Mouse (Mus musculus) kidney, postnatal 0 days (tissue): ENCODE results near the gene Barhl1. TPM values are rescaled to one million over a fixed set of nuclear protein-coding genes. Genes with fewer than 3 reads are reported as not detected.

Source experiments
- ATAC-seq: fragments of 200-750 bp; cut with Nextera tagmentation; replicated peaks from 2 replicates; pipeline ENCODE4 v1.8.0; 2017; ENCODE audit warnings: low read depth, moderate number of reproducible peaks, moderate TSS enrichment, moderate library complexity; ENCODE audit not compliant: low FRiP score
- DNase-seq: peaks from one replicate; pipeline ENCODE4 v3.0.0-alpha.2; 2016; ENCODE audit warnings: low spot score
- H3K27ac ChIP-seq: fragments of 300-500 bp; sonication (generic); 2 replicates; pipeline ENCODE4 v1.5.1; 2014; ENCODE audit warnings: mild to moderate bottlenecking
- H3K27me3 ChIP-seq: fragments of 300-500 bp; sonication (generic); 2 replicates; pipeline ENCODE4 v1.6.1; 2014; ENCODE audit warnings: low read length, mixed read lengths; ENCODE audit not compliant: insufficient read depth
- H3K36me3 ChIP-seq: fragments of 300-500 bp; sonication (generic); 2 replicates; pipeline ENCODE4 v1.6.1; 2014; ENCODE audit warnings: low read length, mixed read lengths; ENCODE audit not compliant: insufficient read depth
- H3K4me1 ChIP-seq: fragments of 300-500 bp; sonication (generic); replicated peaks from 2 replicates; pipeline ENCODE4 v1.6.1; 2014; ENCODE audit warnings: antibody characterized with exemption, low read length, mixed read lengths; ENCODE audit not compliant: insufficient read depth
- H3K4me2 ChIP-seq: fragments of 300-500 bp; sonication (generic); 2 replicates; pipeline ENCODE4 v1.6.1; 2014; ENCODE audit warnings: mild to moderate bottlenecking, low read length, moderate library complexity, mixed read lengths
- H3K4me3 ChIP-seq: fragments of 300-500 bp; sonication (generic); replicated peaks from 2 replicates; pipeline ENCODE4 v1.5.1; 2014; ENCODE audit warnings: low read depth, low read length
- H3K9ac ChIP-seq: fragments of 300-500 bp; sonication (generic); 2 replicates; pipeline ENCODE4 v1.6.1; 2014; ENCODE audit warnings: low read depth, low read length
- H3K9me3 ChIP-seq: fragments of 300-500 bp; sonication (generic); replicated peaks from 2 replicates; pipeline ENCODE4 v1.6.1; 2016; ENCODE audit warnings: low read length, inconsistent platforms, mixed read lengths
- CTCF ChIP-seq: IDR thresholded peaks from 2 replicates; pipeline ENCODE4 v1.5.1; 2016; ENCODE audit warnings: antibody characterized with exemption, low read depth, mild to moderate bottlenecking, moderate library complexity
- WGBS: fragments of 180-500 bp; shearing (Covaris S2); extraction: QIAGEN DNeasy Blood & Tissue Kit; methylation state at CpG from one replicate; pipeline ENCODE4 v1.1.7; 2014; 5-methylcytosine and 5-hydroxymethylcytosine counted together
- polyA plus RNA-seq: library from polyadenylated mRNA; unstranded; fragments of >200 nt; fragmentation: Nextera tagmentation; extraction: Ambion mirVana; gene quantifications from 2 replicates; pipeline ENCODE4 v1.2.1, GENCODE M21; 2015

The Barhl1 gene
- polyA plus RNA-seq, 1 experiment from 2014 or later: not detected

- no peak for ATAC-seq
- peaks cover 22% of the 10 kb centered on the region for H3K27me3 ChIP-seq
- WGBS: 91% methylated on average over 3 of the region's 3 CpGs
Observed at GRCm38 (mm10) chr2:28946312-28946711, 29.8 kb upstream of the Barhl1 start.

DNA sequence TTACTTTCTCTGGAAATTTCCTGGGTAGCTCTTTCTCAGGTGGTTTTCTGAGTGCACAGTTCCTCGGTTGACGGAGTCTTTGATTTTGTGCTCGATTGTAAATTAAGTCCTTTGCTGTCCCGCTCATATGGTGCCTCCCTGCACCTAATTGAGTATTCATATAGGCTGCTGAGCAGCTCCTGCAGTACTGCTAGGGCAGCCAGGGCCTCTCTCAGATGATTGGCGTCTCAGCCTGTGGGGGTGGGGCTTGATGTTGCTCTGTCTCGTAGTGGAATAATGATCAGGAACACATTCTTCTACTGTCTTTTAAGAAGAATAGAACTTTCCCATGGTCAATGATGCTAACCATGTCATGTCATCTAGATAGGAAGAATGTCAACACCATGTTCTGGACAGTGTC is 28.9 kb upstream of the Barhl1 start:
- TF ChIP-seq CTCF: no peak

More at GRCm38 (mm10) chr2:28946312-28946711, 29.8 kb upstream of the Barhl1 start:
- H3K4me3 ChIP-seq: no peak overlapping the region
- no peaks in the 10 kb centered on the region for H3K4me1 ChIP-seq
- no peak for DNase-seq
- no peaks in the 10 kb centered on the region for H3K9me3 ChIP-seq
- no peak overlapping the region for H3K9ac ChIP-seq
- H3K36me3 ChIP-seq: no peaks in the 10 kb centered on the region
- no peak overlapping the region for H3K4me2 ChIP-seq
- no peak overlapping the region for H3K27ac ChIP-seq
- TF ChIP-seq CTCF: no peak

GRCm38 (mm10) chr2:28943666-28944516 is 27.4 kb upstream of the Barhl1 start:
- DNase-seq: peak; percentile 67
- Histone ChIP-seq H3K4me3 (no peak overlapping the region), H3K27ac (no peak overlapping the region), H3K36me3 (no peaks in the 10 kb centered on the region), H3K9me3 (no peaks in the 10 kb centered on the region), H3K9ac (no peak overlapping the region), H3K4me1 (no peaks in the 10 kb centered on the region), H3K4me2 (peak overlapping the region; percentile 10; the same call in 1 of the 2 replicates), H3K27me3 (peaks cover 36% of the 10 kb centered on the region)
- no peak for TF ChIP-seq CTCF
- WGBS: 15% methylated on average over 30 of the region's 30 CpGs
- ATAC-seq: no peak

More for the DNA sequence above, 28.9 kb upstream of the Barhl1 start:
- H3K9ac ChIP-seq: no peak overlapping the region
- no peak overlapping the region for H3K27ac ChIP-seq
- peaks cover 26% of the 10 kb centered on the region for H3K27me3 ChIP-seq
- no peak overlapping the region for H3K4me2 ChIP-seq
- 43% methylated on average over 6 of the region's 6 CpGs for WGBS
- ATAC-seq (no peak), DNase-seq (no peak)
- H3K4me3 ChIP-seq: no peak overlapping the region
- H3K36me3 ChIP-seq: no peaks in the 10 kb centered on the region
- H3K9me3 ChIP-seq: no peaks in the 10 kb centered on the region
- H3K4me1 ChIP-seq: no peaks in the 10 kb centered on the region

GRCm38 (mm10) chr2:28938997-28939396 is 22.5 kb upstream of the Barhl1 start:
- WGBS: 73% methylated on average over 7 of the region's 7 CpGs
- ATAC-seq: no peak
- peaks cover 18% of the 10 kb centered on the region for H3K27me3 ChIP-seq

GRCm38 (mm10) chr2:28930571-28930970 is 14.1 kb upstream of the Barhl1 start:
- H3K9me3 ChIP-seq: no peaks in the 10 kb centered on the region
- DNase-seq (no peak), ATAC-seq (no peak)
- H3K4me1 ChIP-seq: no peaks in the 10 kb centered on the region
- no peak overlapping the region for H3K4me2 ChIP-seq
- TF ChIP-seq CTCF: peak; percentile 39
- no peak overlapping the region for H3K9ac ChIP-seq
- H3K27ac ChIP-seq: no peak overlapping the region
- H3K27me3 ChIP-seq: 0 out of 2 replicates have a peak, but pooled peaks cover 3% of the 10 kb centered on the region
- 88% methylated on average over 3 of the region's 3 CpGs for WGBS
- no peaks in the 10 kb centered on the region for H3K36me3 ChIP-seq
- H3K4me3 ChIP-seq: no peak overlapping the region

More at GRCm38 (mm10) chr2:28938997-28939396, 22.5 kb upstream of the Barhl1 start:
- Histone ChIP-seq H3K4me3 (no peak overlapping the region), H3K9me3 (no peaks in the 10 kb centered on the region), H3K4me1 (no peaks in the 10 kb centered on the region), H3K9ac (no peak overlapping the region), H3K4me2 (no peak overlapping the region), H3K27ac (no peak overlapping the region), H3K36me3 (no peaks in the 10 kb centered on the region)
- no peak for DNase-seq
- no peak for TF ChIP-seq CTCF

- H3K9me3 ChIP-seq: no peaks in the 10 kb centered on the region
- H3K9ac ChIP-seq: no peak overlapping the region
- H3K36me3 ChIP-seq: no peaks in the 10 kb centered on the region
- peaks cover 39% of the 10 kb centered on the region for H3K27me3 ChIP-seq
- H3K4me3 ChIP-seq: no peak overlapping the region
- no peaks in the 10 kb centered on the region for H3K4me1 ChIP-seq
- H3K4me2 ChIP-seq: no peak overlapping the region
- TF ChIP-seq CTCF: peak; percentile 97
- DNase-seq (peak; percentile 81), ATAC-seq (peak; percentile 65)
- 2% methylated on average over 4 of the region's 4 CpGs for WGBS
- H3K27ac ChIP-seq: no peak overlapping the region
Observed at GRCm38 (mm10) chr2:28923912-28924311, 7.4 kb upstream of the Barhl1 start.
